Mouse (Mus musculus) bone marrow, adult 2 months (tissue): ENCODE results near the gene Lrrc49.

ENCODE experiments used
- CTCF ChIP-seq: fragments of 200-500 bp; IDR thresholded peaks from 2 replicates; pipeline ENCODE4 v1.5.1; 2011; ENCODE audit warnings: low read length, control low read depth; ENCODE audit not compliant: control insufficient read depth, insufficient read depth
- POLR2A ChIP-seq: fragments of 200-500 bp; IDR thresholded peaks from 2 replicates; pipeline ENCODE4 v1.6.1; 2011; ENCODE audit warnings: low read depth, mild to moderate bottlenecking, control low read depth, low read length, borderline replicate concordance; ENCODE audit not compliant: control insufficient read depth

DNA sequence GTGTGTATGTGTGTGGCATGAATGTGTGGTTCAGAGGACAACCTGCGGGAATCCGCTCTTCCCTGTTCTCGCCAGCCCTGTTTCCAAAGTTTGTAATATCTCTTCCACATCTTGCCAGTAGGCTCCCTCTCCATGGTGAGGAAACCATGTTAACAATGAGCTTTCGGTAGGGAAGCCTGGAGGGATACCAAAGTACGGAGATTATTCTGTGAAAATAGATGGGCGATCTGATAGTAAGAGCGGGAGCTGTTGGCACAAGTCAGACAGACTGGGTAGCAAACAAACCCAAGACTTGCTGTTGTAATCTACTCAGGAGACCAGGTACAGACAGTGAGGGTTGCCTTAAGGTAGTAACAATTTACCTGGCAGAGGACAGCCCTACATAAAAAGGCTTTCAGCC is 124.1 kb downstream of the Lrrc49 start:
- TF ChIP-seq POLR2A (no peak), CTCF (no peak)
